Mouse (Mus musculus): Measurements from ENCODE around the gene Angptl7. TPM values are rescaled to one million over a fixed set of nuclear protein-coding genes. Genes with fewer than 3 reads are reported as not detected.

The Angptl7 gene
- total RNA-seq, 4 experiments from 2014 or later = 0.72 to 1.8 (median 1.3) TPM

DNA sequence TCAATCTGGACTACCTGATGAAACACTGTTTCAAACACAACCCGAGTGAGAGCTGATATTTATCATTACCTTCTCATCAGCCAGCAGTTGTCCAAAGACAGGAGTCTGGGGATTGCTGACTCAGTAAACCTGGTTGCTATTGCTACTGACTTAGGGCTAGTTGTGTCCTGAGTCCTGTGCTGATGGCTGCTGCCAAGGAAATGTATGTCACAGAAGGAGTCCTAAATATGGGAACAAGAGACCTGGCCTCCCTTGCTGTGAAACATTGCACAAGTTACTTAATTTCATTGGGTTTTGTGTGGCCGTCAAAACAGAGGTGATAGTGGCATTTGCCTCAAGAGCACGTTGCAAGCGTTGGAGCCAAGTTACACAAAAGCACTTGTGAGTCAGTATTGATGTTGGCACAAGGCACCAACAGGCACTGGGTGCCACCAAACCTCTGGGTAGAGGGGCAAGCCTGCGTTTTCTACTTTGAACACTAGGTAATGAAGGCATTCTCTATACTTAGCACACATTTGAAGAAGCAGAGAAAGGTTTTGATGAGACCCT lies 44.7 kb downstream of the Angptl7 start:
- no peak for DNase-seq (ENCODE audit: low spot score)

DNA sequence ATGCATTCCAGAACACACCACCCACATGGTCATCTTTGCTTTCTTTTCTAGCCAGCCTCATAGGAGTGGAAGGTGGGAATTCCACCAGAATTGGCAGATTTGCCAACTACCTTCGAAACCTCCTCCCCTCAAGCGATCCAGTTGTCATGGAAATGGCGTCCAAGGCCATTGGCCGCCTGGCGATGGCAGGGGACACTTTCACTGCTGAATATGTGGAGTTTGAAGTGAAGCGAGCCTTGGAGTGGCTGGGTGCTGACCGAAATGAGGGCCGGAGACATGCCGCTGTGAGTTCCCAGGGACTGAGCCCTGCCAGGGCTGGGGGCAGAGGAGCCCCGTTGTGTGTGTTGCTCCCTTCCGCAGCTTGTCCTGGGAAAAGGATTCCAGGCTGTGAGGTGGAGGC lies 46.6 kb downstream of the Angptl7 start:
- no peak for DNase-seq (ENCODE audit: low spot score)

DNA sequence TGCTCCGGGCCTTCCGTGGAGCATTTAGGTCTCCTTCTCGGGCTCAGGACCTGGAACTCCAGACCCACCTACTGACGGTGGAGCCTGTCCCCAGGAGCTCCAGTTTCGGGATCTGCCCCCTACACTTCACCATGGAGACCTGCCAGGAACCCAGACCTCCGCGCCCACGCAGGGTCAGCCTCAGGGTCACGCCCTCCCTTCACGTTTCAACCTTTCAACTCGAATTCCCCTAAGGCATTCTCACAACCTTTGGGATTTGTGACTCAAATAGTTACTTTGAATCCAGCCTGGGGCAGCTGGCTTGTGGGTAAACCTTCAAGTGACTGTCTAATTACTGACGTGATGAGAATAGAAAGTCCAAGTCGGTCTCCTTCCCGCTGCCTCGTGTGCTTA lies 51.4 kb downstream of the Angptl7 start:
- no peak for DNase-seq (ENCODE audit: low spot score)

DNA sequence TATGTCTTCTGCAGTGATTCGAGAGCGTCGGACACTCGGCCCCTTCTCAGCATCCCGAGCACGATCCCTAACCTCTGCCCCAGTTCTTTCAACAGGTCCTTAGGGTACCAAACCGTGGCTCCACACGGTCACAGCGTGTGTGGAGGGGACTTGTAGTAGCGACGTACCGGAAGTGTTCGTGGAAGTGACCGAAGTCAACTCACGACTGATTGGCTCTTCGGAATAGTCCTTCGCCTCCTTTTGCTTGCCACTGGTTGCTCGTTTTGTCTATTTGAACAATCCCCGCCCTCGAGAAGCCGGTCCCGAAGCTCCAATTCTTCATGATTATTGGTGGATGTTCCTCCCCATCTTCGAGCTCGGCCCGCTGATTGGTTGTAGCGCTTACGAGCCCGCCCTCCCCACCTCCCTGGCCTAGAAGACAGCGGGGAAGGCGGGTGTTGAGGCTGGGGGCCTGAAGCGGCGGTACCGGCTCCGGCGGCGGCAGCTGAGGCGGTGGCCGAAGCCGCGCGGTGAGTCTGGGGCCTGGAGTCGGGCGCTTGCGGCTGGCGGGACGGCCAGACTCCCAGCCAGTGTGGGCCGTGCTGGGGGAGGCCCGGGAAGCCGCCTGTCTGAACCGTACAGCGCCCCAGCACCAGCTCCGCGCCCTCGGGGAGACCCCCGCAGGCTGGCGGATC lies 51.9 kb downstream of the Angptl7 start, which contains the start of gene Mtor:
Mtor (plus strand) TSS at position 433 of the 674 bp plus-strand sequence.
- DNase-seq (ENCODE audit: low spot score) = peak; percentile 98

Other genes starting within 250 kb of the Angptl7 start
- under 1 TPM in 1 of 4 experiments, not detected in 3; 0.06 TPM for gene Disp3, start 212.5 kb downstream of the Angptl7 start, total RNA-seq (2022)
- gene Ubiad1, start 55.7 kb downstream of the Angptl7 start, total RNA-seq (2022) = 10 to 100 TPM; 14.7 to 19.5 (median 16.1) TPM
- 10 to 100 TPM; 43.9 to 59.9 (median 52.8) TPM for gene Mtor, start 51.8 kb downstream of the Angptl7 start, total RNA-seq (2022)
- gene Exosc10, start 58.0 kb upstream of the Angptl7 start, total RNA-seq (2022) = 10 to 100 TPM; 31.6 to 40.9 (median 35.7) TPM
- 10 to 100 TPM; 16.1 to 19.6 (median 17.7) TPM for gene Srm, start 91.0 kb upstream of the Angptl7 start, total RNA-seq (2022)
- 1 to 10 TPM in 1 of 4 experiments, under 1 TPM in 3; 0.29 to 1.2 (median 0.33) TPM for gene Masp2, start 102.1 kb upstream of the Angptl7 start, total RNA-seq (2022)
- gene Tardbp, start 126.6 kb upstream of the Angptl7 start, total RNA-seq (2022) = 100 to 1,000 TPM; 108 to 133 (median 124) TPM
- 1 to 10 TPM; 5.2 to 8.4 (median 6.7) TPM for gene Gm572, start 142.9 kb upstream of the Angptl7 start, total RNA-seq (2022)